ENCODE assay signal across 25 mouse cellular contexts in genomic region chr10:117647964-117648472, GRCm38 (mm10). TPM values are rescaled to one million over a fixed set of nuclear protein-coding genes. Genes with fewer than 3 reads are reported as not detected.
"Had no signal": no experiment of that assay in that cellular context is flagged by ENCODE, and none has a peak within 500 bp of the region (broad histone marks: within the 10 kb centered on the region; RNA-seq: fewer than 3 reads in every experiment).

No protein-coding gene starts in this region.

- H3K27ac ChIP-seq: embryonic facial prominence, embryonic 10.5 days; embryonic facial prominence, embryonic 12.5 days; embryonic facial prominence, embryonic 13.5 days; embryonic facial prominence, embryonic 15.5 days; forebrain, embryonic 10.5 days; forebrain, embryonic 12.5 days; forebrain, embryonic 15.5 days; gastrocnemius, adult 2 months; heart, adult 2 months had no signal

- DNase-seq: cerebellum, adult 9-10 months; cerebellum, adult 9-11 months; cerebellum, postnatal 10 days; cerebellum, postnatal 14 days; cerebellum, postnatal 25 days; cerebellum, postnatal 36 days; embryo, embryonic 11 days; forebrain, postnatal 0 days; gastrocnemius, adult 2 months; gastrocnemius, postnatal 10 days; gastrocnemius, postnatal 14 days; gastrocnemius, postnatal 25 days; gastrocnemius, postnatal 36 days; heart, adult 11 months; heart, adult 18-20 months; heart, adult 2 months had no signal

- H3K4me2 ChIP-seq: embryonic facial prominence, embryonic 12.5 days; embryonic facial prominence, embryonic 13.5 days; embryonic facial prominence, embryonic 15.5 days; forebrain, embryonic 12.5 days had no signal

- H3K9ac ChIP-seq: embryonic facial prominence, embryonic 12.5 days; embryonic facial prominence, embryonic 13.5 days; embryonic facial prominence, embryonic 15.5 days; forebrain, embryonic 12.5 days; forebrain, embryonic 13.5 days; forebrain, embryonic 15.5 days; forebrain, postnatal 0 days had no signal

- H3K4me3 ChIP-seq: embryonic facial prominence, embryonic 10.5 days; embryonic facial prominence, embryonic 12.5 days; embryonic facial prominence, embryonic 13.5 days; embryonic facial prominence, embryonic 15.5 days; erythroblast, embryonic 14.5 days; forebrain, embryonic 10.5 days; forebrain, embryonic 12.5 days; forebrain, embryonic 13.5 days; forebrain, embryonic 15.5 days; gastrocnemius, adult 2 months; heart, adult 2 months had no signal

- H3K27me3 ChIP-seq: embryonic facial prominence, embryonic 12.5 days; embryonic facial prominence, embryonic 13.5 days; embryonic facial prominence, embryonic 15.5 days; forebrain, embryonic 12.5 days; forebrain, embryonic 15.5 days had no signal

- H3K4me1 ChIP-seq: embryonic facial prominence, embryonic 12.5 days had no signal

- H3K9me3 ChIP-seq: embryonic facial prominence, embryonic 10.5 days; embryonic facial prominence, embryonic 12.5 days; embryonic facial prominence, embryonic 13.5 days; embryonic facial prominence, embryonic 15.5 days; forebrain, embryonic 10.5 days; forebrain, embryonic 12.5 days; forebrain, embryonic 13.5 days; forebrain, embryonic 15.5 days had no signal

- ATAC-seq: forebrain, postnatal 0 days had no signal

- H3K36me3 ChIP-seq: embryonic facial prominence, embryonic 10.5 days; embryonic facial prominence, embryonic 12.5 days; embryonic facial prominence, embryonic 13.5 days; embryonic facial prominence, embryonic 15.5 days; forebrain, embryonic 10.5 days; forebrain, embryonic 12.5 days; forebrain, embryonic 15.5 days had no signal

RNA-seq across cellular contexts. Expression of gene Cpm, which starts 18.7 kb away (rescaled TPM):
- polyA plus RNA-seq: erythroblast, embryonic 14.5 days had no signal
